Comparison of ENCODE assay signal across 9 mouse cellular contexts in the genomic region with DNA sequence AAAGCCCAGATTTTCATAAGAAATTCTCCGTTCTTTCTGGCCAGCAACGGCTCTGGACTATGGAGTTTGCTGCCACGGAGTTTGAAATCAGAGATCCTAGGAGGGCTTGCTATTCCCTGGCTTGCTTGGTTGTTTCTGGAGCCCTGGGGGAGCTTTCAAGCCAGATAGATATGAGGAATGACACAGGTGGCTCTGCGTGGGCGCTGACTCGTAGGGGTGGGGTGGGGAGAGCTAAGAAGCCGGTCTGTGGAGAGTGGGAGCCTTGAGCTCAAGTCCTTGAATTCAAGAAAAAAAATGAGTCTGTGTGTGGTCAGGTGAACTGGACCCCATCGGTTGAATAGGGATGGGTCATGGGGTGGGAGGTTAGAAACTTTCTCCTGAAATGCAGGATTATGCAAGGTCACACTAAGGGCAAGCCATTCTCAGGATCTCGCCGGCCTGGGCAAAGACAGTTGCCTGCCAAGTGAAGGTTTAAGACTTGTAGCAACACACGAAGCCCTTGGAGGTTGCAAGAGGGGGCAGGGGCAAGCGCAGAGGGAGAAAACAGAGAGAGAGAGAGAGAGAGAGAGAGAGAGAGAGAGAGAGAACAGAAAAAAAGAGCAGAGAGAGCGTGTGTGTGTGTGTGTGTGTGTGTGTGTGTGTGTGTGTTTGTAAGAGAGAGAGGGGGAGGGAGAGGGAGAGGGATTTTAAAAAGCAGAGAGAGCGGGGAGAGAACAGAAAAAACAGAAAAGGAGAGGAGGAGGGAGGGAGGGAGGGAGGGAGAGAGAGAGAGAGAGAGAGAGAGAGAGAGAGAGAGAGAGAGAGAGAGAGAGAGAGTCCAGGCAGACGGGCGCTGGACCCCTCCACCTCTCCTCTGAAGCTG. TPM values are rescaled to one million over a fixed set of nuclear protein-coding genes. Genes with fewer than 3 reads are reported as not detected.
DNase-seq lines count a peak whose midpoint lies in the region; ATAC-seq lines count a peak whose summit lies in the region.
"Had no signal": no experiment of that assay in that cellular context is flagged by ENCODE, and none has a peak within 500 bp of the region (broad histone marks: within the 10 kb centered on the region; RNA-seq: fewer than 3 reads in every experiment).

No protein-coding gene starts in this region.

- H3K4me1 ChIP-seq in limb, embryonic 13.5 days, result peaks cover 19% of the 10 kb centered on the region

- no peak overlapping the region for H3K27ac ChIP-seq in limb, embryonic 13.5 days

- 21% methylated on average over 16 of the region's 16 CpGs for WGBS in limb, embryonic 13.5 days

- H3K4me3 ChIP-seq in limb, embryonic 13.5 days, result peak overlapping the region; percentile 37

- no peaks in the 10 kb centered on the region for H3K9me3 ChIP-seq in limb, embryonic 13.5 days

- peaks cover 65% of the 10 kb centered on the region for H3K27me3 ChIP-seq in limb, embryonic 13.5 days

- H3K4me2 ChIP-seq in limb, embryonic 13.5 days (replicated peaks), result peak overlapping the region; percentile 66

- no peak overlapping the region for H3K9ac ChIP-seq in limb, embryonic 13.5 days

- no peak for ATAC-seq in limb, embryonic 13.5 days (ENCODE audit: low FRiP score, low read depth)

- peak; percentile 24 to 50 for DNase-seq in adrenal gland, adult (ENCODE audit: inconsistent age in 2 of 2, low spot score in 1 of 2)
- DNase-seq in adrenal gland, adult 8-10 months, result no peak
- peak; percentile 44 for DNase-seq in retina, embryonic 14.5 days (ENCODE audit: low spot score)
- DNase-seq in retina, postnatal 1 day, result no peak
- peak; percentile 47 for DNase-seq in testis, postnatal 14 days (ENCODE audit: low spot score)
- DNase-seq in layer of hippocampus, postnatal 36 days, result no peak
- no peak for DNase-seq in spleen, adult 12 weeks (ENCODE audit: low spot score)
- DNase-seq: thymus, postnatal 25 days had no signal

- H3K36me3 ChIP-seq in limb, embryonic 13.5 days, result no peaks in the 10 kb centered on the region

RNA-seq across cellular contexts. Expression of gene Aen, which starts 13.8 kb away (rescaled TPM):
- 10 to 100 TPM; 45.0 to 51.0 (median 50.0) TPM for total RNA-seq in adrenal gland, adult 8-10 months (2022)
- 41.0 and 42.0 TPM in 2 replicates for polyA plus RNA-seq in limb, embryonic 13.5 days (2015; fragmentation: Nextera tagmentation; extraction: Ambion mirVana)
- total RNA-seq in layer of hippocampus, postnatal 36 days (2021), result 10 to 100 TPM; 20.2 to 23.1 TPM

RNA-seq across cellular contexts. Expression of gene Isg20, which starts 31.4 kb away (rescaled TPM):
- total RNA-seq in adrenal gland, adult 8-10 months (2022), result 10 to 100 TPM in 1 of 4 experiments, 1 to 10 TPM in 3; 5.0 to 10.9 (median 7.5) TPM
- polyA plus RNA-seq in limb, embryonic 13.5 days (2015; fragmentation: Nextera tagmentation; extraction: Ambion mirVana), result 0.57 and 0.94 TPM in 2 replicates
- total RNA-seq in layer of hippocampus, postnatal 36 days (2021), result 1 to 10 TPM in 1 of 2 experiments, under 1 TPM in 1; 0.60 to 1.1 TPM

RNA-seq across cellular contexts. Expression of gene Det1, which starts 34.8 kb away (rescaled TPM):
- 10 to 100 TPM; 13.8 to 20.3 (median 14.8) TPM for total RNA-seq in adrenal gland, adult 8-10 months (2022)
- polyA plus RNA-seq in limb, embryonic 13.5 days (2015; fragmentation: Nextera tagmentation; extraction: Ambion mirVana), result 21.0 and 22.2 TPM in 2 replicates
- 1 to 10 TPM; 7.0 to 7.6 TPM for total RNA-seq in layer of hippocampus, postnatal 36 days (2021)

Comparison
In these comparisons a context has a peak if more than half of its experiments do, and no peak if none do; other contexts are left out.
1. DNase-seq: peak in adrenal gland, adult (2 of 2), retina, embryonic 14.5 days (single experiment) and testis, postnatal 14 days (single experiment); none in adrenal gland, adult 8-10 months (single experiment), retina, postnatal 1 day (single experiment), layer of hippocampus, postnatal 36 days (0 of 2) and spleen, adult 12 weeks (single experiment).